26 mouse cellular contexts compared by ENCODE assay signal in genomic region chr19:41254584-41254983, GRCm38 (mm10). TPM values are rescaled to one million over a fixed set of nuclear protein-coding genes. Genes with fewer than 3 reads are reported as not detected.
DNase-seq lines count a peak whose midpoint lies in the region; ATAC-seq lines count a peak whose summit lies in the region.
"Had no signal": no experiment of that assay in that cellular context is flagged by ENCODE, and none has a peak within 500 bp of the region (broad histone marks: within the 10 kb centered on the region; RNA-seq: fewer than 3 reads in every experiment).

No protein-coding gene starts in this region.

- DNase-seq in heart, adult 11 months = peak; percentile 31
- DNase-seq in heart, adult 9 months (ENCODE audit: low spot score in 2 of 2) = no peak
- peak; percentile 43 for DNase-seq in lung, postnatal 14 days
- DNase-seq in lung, postnatal 4 days = peak; percentile 13 to 58
- no peak for DNase-seq in retina, embryonic 14.5 days (ENCODE audit: low spot score)
- DNase-seq in ovary, postnatal 10 days (ENCODE audit: low spot score) = no peak
- no peak for DNase-seq in kidney, postnatal 14 days
- DNase-seq: adrenal gland, adult 8-10 months; adrenal gland, postnatal 25 days; cerebellum, adult 11-12 months; cerebellum, adult 8-10 months; cerebellum, postnatal 14 days; forebrain, postnatal 0 days; gastrocnemius, adult 2 months; gastrocnemius, postnatal 14 days; heart, adult 18-20 months; heart, postnatal 14 days; heart, postnatal 4 days had no signal

- H3K9ac ChIP-seq in lung, embryonic 16.5 days (ENCODE audit: low read length) = no peak overlapping the region
- H3K9ac ChIP-seq: embryonic facial prominence, embryonic 12.5 days; embryonic facial prominence, embryonic 15.5 days; forebrain, postnatal 0 days; heart, embryonic 13.5 days; hindbrain, embryonic 14.5 days had no signal

- no peaks in the 10 kb centered on the region for H3K9me3 ChIP-seq in lung, embryonic 16.5 days (ENCODE audit: control insufficient read depth, low read length)
- H3K9me3 ChIP-seq: embryonic facial prominence, embryonic 12.5 days; embryonic facial prominence, embryonic 15.5 days; heart, embryonic 10.5 days; heart, embryonic 13.5 days had no signal

- WGBS in lung, embryonic 16.5 days = 54% methylated on average over 5 of the region's 5 CpGs

- H3K27ac ChIP-seq in lung, embryonic 16.5 days (ENCODE audit: low read length) = peak overlapping the region; percentile 49; the same call in 1 of the 2 replicates
- H3K27ac ChIP-seq: embryonic facial prominence, embryonic 12.5 days; embryonic facial prominence, embryonic 15.5 days; gastrocnemius, adult 2 months; heart, embryonic 10.5 days; heart, embryonic 13.5 days; hindbrain, embryonic 14.5 days had no signal

- ATAC-seq in lung, embryonic 16.5 days (ENCODE audit: low read depth) = peak; percentile 79
- ATAC-seq: activated CD4-positive, CD25-positive, alpha-beta regulatory T cell, adult 4 months; forebrain, embryonic 14.5 days; forebrain, postnatal 0 days had no signal

- no peaks in the 10 kb centered on the region for H3K27me3 ChIP-seq in lung, embryonic 16.5 days (ENCODE audit: control insufficient read depth, insufficient read depth, low read depth, low read length)
- H3K27me3 ChIP-seq: embryonic facial prominence, embryonic 12.5 days; embryonic facial prominence, embryonic 15.5 days; heart, embryonic 13.5 days had no signal

- H3K36me3 ChIP-seq in lung, embryonic 16.5 days (ENCODE audit: control insufficient read depth, insufficient read depth, low read length) = no peaks in the 10 kb centered on the region

- H3K4me3 ChIP-seq in lung, embryonic 16.5 days (ENCODE audit: low read length) = no peak overlapping the region
- H3K4me3 ChIP-seq: embryonic facial prominence, embryonic 12.5 days; embryonic facial prominence, embryonic 15.5 days; gastrocnemius, adult 2 months; heart, embryonic 10.5 days; heart, embryonic 13.5 days had no signal

- H3K4me1 ChIP-seq in lung, embryonic 16.5 days (replicated peaks; ENCODE audit: control insufficient read depth, insufficient read depth, low read length) = no peaks in the 10 kb centered on the region; the same call in 1 of the 2 replicates
- H3K4me1 ChIP-seq: embryonic facial prominence, embryonic 15.5 days had no signal

- no peak overlapping the region for H3K4me2 ChIP-seq in lung, embryonic 16.5 days (ENCODE audit: low read depth, low read length)
- H3K4me2 ChIP-seq: embryonic facial prominence, embryonic 12.5 days; embryonic facial prominence, embryonic 15.5 days; heart, embryonic 13.5 days; hindbrain, embryonic 14.5 days had no signal

RNA-seq across cellular contexts. Expression of gene Tm9sf3, which starts 9.2 kb away (rescaled TPM):
- polyA plus RNA-seq in lung, embryonic 16.5 days (2015; fragmentation: Nextera tagmentation; extraction: Ambion mirVana) = 133 and 135 TPM in 2 replicates

RNA-seq across cellular contexts. Expression of gene Tll2, which starts 47.9 kb away (rescaled TPM):
- polyA plus RNA-seq in lung, embryonic 16.5 days (2015; fragmentation: Nextera tagmentation; extraction: Ambion mirVana) = not detected in 2 replicates
- polyA plus RNA-seq: activated CD4-positive, CD25-positive, alpha-beta regulatory T cell, adult 4 months; heart, embryonic 10.5 days had no signal

Comparison
In these comparisons a context has a peak if more than half of its experiments do, and no peak if none do; other contexts are left out.
1. DNase-seq: peak in heart, adult 11 months (single experiment), lung, postnatal 14 days (single experiment) and lung, postnatal 4 days (2 of 2); none in heart, adult 9 months (0 of 2), retina, embryonic 14.5 days (single experiment), ovary, postnatal 10 days (single experiment) and kidney, postnatal 14 days (single experiment).